Mouse (Mus musculus) C2C12 (cell line): ENCODE measurements around the gene Dera. TPM values are rescaled to one million over a fixed set of nuclear protein-coding genes. Genes with fewer than 3 reads are reported as not detected.

Source experiments
- H3K27me3 ChIP-seq: one replicate; pipeline ENCODE4 v1.6.1; 2011; ENCODE audit not compliant: control insufficient read depth, insufficient read depth, insufficient read length
- H3K36me3 ChIP-seq: one replicate; pipeline ENCODE4 v1.6.1; 2011; ENCODE audit not compliant: control insufficient read depth, insufficient read depth
- H3K4me3 ChIP-seq: one replicate; pipeline ENCODE4 v1.5.1; 2011; ENCODE audit warnings: mild to moderate bottlenecking, control low read depth; ENCODE audit not compliant: poor library complexity, insufficient read depth, severe bottlenecking
- H3K79me2 ChIP-seq: one replicate; pipeline ENCODE4 v1.6.1; 2011; ENCODE audit not compliant: control insufficient read depth, insufficient read depth
- H3K79me3 ChIP-seq: one replicate; pipeline ENCODE4 v1.6.1; 2011; ENCODE audit warnings: low read depth, control low read depth
- H3ac ChIP-seq: one replicate; pipeline ENCODE3; 2011; ENCODE audit warnings: low read depth; ENCODE audit not compliant: control insufficient read depth, insufficient read length
- CEBPB ChIP-seq: IDR thresholded peaks from one replicate; pipeline ENCODE4 v1.6.1; 2011; ENCODE audit warnings: low read depth, mild to moderate bottlenecking, control low read depth, moderate library complexity
- CTCF ChIP-seq: IDR thresholded peaks from one replicate; pipeline ENCODE4 v1.5.1; 2011; ENCODE audit not compliant: control insufficient read depth, insufficient read depth, insufficient read length
- FOSL1 ChIP-seq: IDR thresholded peaks from one replicate; pipeline ENCODE4 v1.8.0; 2011; ENCODE audit warnings: mild to moderate bottlenecking, low read length; ENCODE audit not compliant: poor library complexity, insufficient read depth, severe bottlenecking
- MAX ChIP-seq: IDR thresholded peaks from one replicate; pipeline ENCODE4 v1.6.1; 2011; ENCODE audit warnings: mild to moderate bottlenecking, control low read depth
- MYOD1 ChIP-seq: IDR thresholded peaks from one replicate; pipeline ENCODE4 v1.6.1; 2011; ENCODE audit warnings: low read depth; ENCODE audit not compliant: control insufficient read depth, insufficient read length
- MYOG ChIP-seq: IDR thresholded peaks from one replicate; pipeline ENCODE4 v1.6.1; 2011; ENCODE audit not compliant: control insufficient read depth, insufficient read length; ENCODE audit errors: extremely low read depth
- USF1 ChIP-seq: IDR thresholded peaks from one replicate; pipeline ENCODE4 v1.6.1; 2011; ENCODE audit warnings: low read depth, mild to moderate bottlenecking, control low read depth, moderate library complexity
- polyA plus RNA-seq: library from polyadenylated mRNA; unstranded; fragments of >200 nt; fragmentation: generic; extraction: Trizol; gene quantifications from one replicate; pipeline ENCODE4 v1.2.1, GENCODE M21; 2012; ENCODE audit warnings: missing spikeins

Dera gene
- polyA plus RNA-seq, 1 experiment, result 17.7 TPM

- H3K4me3 ChIP-seq, result no peak overlapping the region
- no peak overlapping the region for H3ac ChIP-seq
- H3K79me3 ChIP-seq, result no peaks in the 10 kb centered on the region
- H3K27me3 ChIP-seq, result no peaks in the 10 kb centered on the region
- no peaks in the 10 kb centered on the region for H3K79me2 ChIP-seq
- H3K36me3 ChIP-seq, result no peaks in the 10 kb centered on the region
- TF ChIP-seq USF1 (no peak), CEBPB (no peak), MAX (no peak), MYOG (no peak), CTCF (no peak), FOSL1 (no peak), MYOD1 (no peak)
These were observed 19.8 kb downstream of the Dera start for GRCm38 (mm10) chr6:137774166-137774565.

- no peaks in the 10 kb centered on the region for H3K36me3 ChIP-seq
- no peaks in the 10 kb centered on the region for H3K79me2 ChIP-seq
- H3K4me3 ChIP-seq, result no peak overlapping the region
- no peaks in the 10 kb centered on the region for H3K79me3 ChIP-seq
- H3K27me3 ChIP-seq, result no peaks in the 10 kb centered on the region
- no peak overlapping the region for H3ac ChIP-seq
- TF ChIP-seq MAX (no peak), MYOG (no peak), CEBPB (no peak), USF1 (no peak), CTCF (no peak), MYOD1 (no peak), FOSL1 (no peak)
These were observed 20.8 kb downstream of the Dera start for GRCm38 (mm10) chr6:137775159-137775558.

- no peaks in the 10 kb centered on the region for H3K27me3 ChIP-seq
- no peak overlapping the region for H3K4me3 ChIP-seq
- H3ac ChIP-seq, result no peak overlapping the region
- H3K36me3 ChIP-seq, result no peaks in the 10 kb centered on the region
- H3K79me3 ChIP-seq, result no peaks in the 10 kb centered on the region
- H3K79me2 ChIP-seq, result no peaks in the 10 kb centered on the region
- TF ChIP-seq FOSL1, result no peak
These were observed 22.6 kb downstream of the Dera start for GRCm38 (mm10) chr6:137776981-137777380.

GRCm38 (mm10) chr6:137783899-137784637 is 29.7 kb downstream of the Dera start:
- H3K36me3 ChIP-seq, result no peaks in the 10 kb centered on the region
- no peaks in the 10 kb centered on the region for H3K27me3 ChIP-seq
- H3ac ChIP-seq, result no peak overlapping the region
- no peak overlapping the region for H3K4me3 ChIP-seq
- TF ChIP-seq MAX (no peak), USF1 (no peak), CTCF (no peak), MYOD1 (no peak), CEBPB (no peak), FOSL1 (no peak), MYOG (no peak)
- no peaks in the 10 kb centered on the region for H3K79me3 ChIP-seq
- H3K79me2 ChIP-seq, result no peaks in the 10 kb centered on the region

- Histone ChIP-seq H3K79me3 (no peaks in the 10 kb centered on the region), H3K4me3 (no peak overlapping the region), H3K27me3 (no peaks in the 10 kb centered on the region), H3K79me2 (no peaks in the 10 kb centered on the region), H3ac (no peak overlapping the region), H3K36me3 (no peaks in the 10 kb centered on the region)
- TF ChIP-seq CTCF (no peak), FOSL1 (no peak), USF1 (no peak), MAX (no peak), MYOD1 (no peak), MYOG (no peak), CEBPB (no peak)
These were observed 34.7 kb downstream of the Dera start for GRCm38 (mm10) chr6:137788976-137789590.

GRCm38 (mm10) chr6:137789658-137790057 is 35.3 kb downstream of the Dera start:
- Histone ChIP-seq H3K79me2 (no peaks in the 10 kb centered on the region), H3ac (no peak overlapping the region), H3K27me3 (no peaks in the 10 kb centered on the region), H3K4me3 (no peak overlapping the region), H3K36me3 (no peaks in the 10 kb centered on the region), H3K79me3 (no peaks in the 10 kb centered on the region)
- TF ChIP-seq FOSL1 (no peak), MYOG (no peak), USF1 (no peak), MAX (no peak), CTCF (no peak), MYOD1 (no peak), CEBPB (no peak)
